Mouse (Mus musculus) G1E-ER4 (cell line): ENCODE results near the gene Ikzf1. TPM values are rescaled to one million over a fixed set of nuclear protein-coding genes. Genes with fewer than 3 reads are reported as not detected.

Source experiments
- GATA1 ChIP-seq: IDR thresholded peaks from one replicate; pipeline ENCODE4 v1.8.0; 2012; ENCODE audit warnings: low read length, inconsistent platforms
- polyA plus RNA-seq: library from polyadenylated mRNA; stranded (reverse); fragments of >175 nt; gene quantifications from 2 replicates; pipeline ENCODE4 v1.2.3, GENCODE M21; 2012

Gene Ikzf1
- polyA plus RNA-seq, 1 experiment = 216 TPM

GRCm38 (mm10) chr11:11766105-11766504 is 81.3 kb downstream of the Ikzf1 start:
- TF ChIP-seq GATA1 = no peak

DNA sequence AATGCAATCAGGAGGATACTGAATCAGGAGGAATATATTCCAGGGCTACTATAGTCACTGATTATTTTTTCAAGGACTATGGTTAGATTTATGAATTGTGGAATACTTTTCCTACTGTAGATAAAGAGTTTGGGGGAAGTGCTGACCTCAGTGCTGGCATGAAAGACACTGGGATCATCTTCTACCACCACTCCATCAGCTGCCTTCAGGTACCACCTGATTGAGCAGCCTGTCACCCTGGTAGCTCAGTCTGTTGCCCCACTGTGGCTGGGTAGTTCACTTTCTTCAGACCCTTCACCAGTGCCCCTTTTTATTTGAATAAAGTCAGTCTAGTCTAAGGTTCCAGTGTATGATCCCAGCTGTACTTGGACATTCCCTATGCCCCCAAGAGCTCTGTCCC is 81.9 kb downstream of the Ikzf1 start:
- TF ChIP-seq GATA1 = no peak

GRCm38 (mm10) chr11:11768057-11768456 is 83.3 kb downstream of the Ikzf1 start:
- no peak for TF ChIP-seq GATA1

GRCm38 (mm10) chr11:11769281-11769680 is 84.5 kb downstream of the Ikzf1 start:
- no peak for TF ChIP-seq GATA1

DNA sequence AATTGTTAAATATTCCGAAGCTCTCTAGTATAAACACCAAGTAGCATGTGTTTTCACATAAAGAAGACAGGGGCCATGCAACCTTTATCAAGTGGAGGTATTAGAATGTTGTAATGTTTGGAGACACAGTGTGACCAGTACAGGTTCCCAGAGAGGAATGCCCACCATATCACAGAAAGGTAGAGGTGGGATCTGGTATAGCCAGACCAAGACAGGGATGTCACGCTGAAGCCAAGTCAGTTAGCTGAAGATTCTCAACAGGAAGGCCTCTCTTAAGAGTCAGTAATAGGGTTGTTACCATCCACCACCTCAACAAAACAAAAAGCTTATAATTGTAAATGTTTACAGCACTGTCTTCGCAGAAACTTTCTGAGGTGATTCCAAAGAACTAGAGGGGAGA is 85.9 kb downstream of the Ikzf1 start:
- TF ChIP-seq GATA1 = no peak

- TF ChIP-seq GATA1 = no peak
These were observed 87.4 kb downstream of the Ikzf1 start for GRCm38 (mm10) chr11:11772196-11772595.

GRCm38 (mm10) chr11:11774384-11774783 is 89.6 kb downstream of the Ikzf1 start:
- TF ChIP-seq GATA1 = no peak

GRCm38 (mm10) chr11:11774893-11775292 is 90.1 kb downstream of the Ikzf1 start:
- TF ChIP-seq GATA1 = no peak

DNA sequence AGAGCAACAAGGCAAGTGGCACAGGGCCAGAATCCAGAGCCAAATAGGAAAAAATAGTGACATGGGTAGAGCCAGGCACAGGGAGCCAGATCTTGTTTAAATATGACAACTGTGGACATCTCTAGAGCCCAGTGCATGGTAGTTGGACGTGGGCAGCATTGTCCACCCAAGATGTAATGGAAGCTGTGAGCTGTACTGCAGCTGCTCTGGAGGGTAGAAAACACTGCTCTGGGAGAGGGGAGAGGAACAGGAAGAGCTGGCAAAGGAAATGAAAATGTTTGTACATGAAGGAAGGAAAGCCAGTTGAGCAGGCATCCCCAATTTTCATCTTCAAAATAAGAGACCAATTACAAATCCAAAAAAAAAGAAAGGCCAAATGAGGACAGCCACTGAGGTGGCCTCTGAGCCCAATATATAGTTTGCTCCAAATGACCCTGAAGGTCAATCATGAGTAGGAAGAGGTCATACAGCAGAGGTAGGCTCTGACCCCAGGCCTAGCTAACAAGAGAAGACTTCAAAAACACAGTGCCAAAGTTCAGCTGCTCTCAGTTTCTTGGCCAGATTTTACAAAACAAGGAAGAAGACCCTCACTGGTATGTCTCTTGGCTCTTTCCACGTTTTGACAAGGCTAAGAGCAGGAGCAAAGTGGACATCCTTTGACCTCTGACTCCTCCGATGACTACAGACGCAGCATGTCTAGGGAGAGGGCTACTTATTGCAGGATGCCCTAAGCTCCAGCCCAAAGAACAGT is 91.4 kb downstream of the Ikzf1 start:
- TF ChIP-seq GATA1 = no peak

GRCm38 (mm10) chr11:11776822-11777174 is 92.0 kb downstream of the Ikzf1 start:
- no peak for TF ChIP-seq GATA1

DNA sequence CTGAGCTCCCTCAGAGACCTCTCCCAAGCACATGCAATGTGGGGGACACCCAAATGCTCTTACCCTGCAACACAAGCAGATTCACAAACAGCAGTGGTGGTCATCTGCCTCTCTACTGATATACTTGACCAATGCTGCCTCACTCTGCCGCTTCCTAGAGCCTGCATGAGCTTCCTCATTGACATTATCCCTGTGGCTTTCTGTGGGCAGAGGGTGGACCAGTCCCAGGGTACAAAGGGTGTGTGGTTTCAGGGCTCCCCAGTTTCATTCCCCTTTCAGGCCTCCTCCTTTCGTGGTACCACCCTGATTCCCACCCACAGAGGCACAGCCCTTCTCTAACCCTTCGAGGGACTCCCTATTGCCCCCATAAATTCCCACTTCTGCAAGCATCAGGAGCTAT is 92.4 kb downstream of the Ikzf1 start:
- TF ChIP-seq GATA1 = no peak

DNA sequence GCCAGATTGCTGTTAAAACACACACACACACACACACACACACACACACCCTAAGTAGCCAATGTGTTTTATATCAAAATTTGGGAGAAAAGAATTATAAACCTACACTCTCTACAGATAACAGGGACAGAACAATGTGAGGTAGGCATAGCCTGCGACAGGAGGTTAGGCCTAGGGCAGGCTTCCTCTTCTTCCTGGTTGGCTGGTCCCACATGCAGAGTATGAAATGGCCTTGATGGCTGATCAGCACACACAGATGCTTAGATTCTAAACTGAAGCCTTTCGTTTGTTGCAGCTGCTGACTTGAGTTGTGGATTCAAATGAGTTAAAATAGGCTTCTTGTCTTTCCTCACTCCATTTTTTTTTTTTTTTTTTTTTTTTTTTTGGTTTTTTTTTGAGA is 93.0 kb downstream of the Ikzf1 start:
- TF ChIP-seq GATA1 = no peak

DNA sequence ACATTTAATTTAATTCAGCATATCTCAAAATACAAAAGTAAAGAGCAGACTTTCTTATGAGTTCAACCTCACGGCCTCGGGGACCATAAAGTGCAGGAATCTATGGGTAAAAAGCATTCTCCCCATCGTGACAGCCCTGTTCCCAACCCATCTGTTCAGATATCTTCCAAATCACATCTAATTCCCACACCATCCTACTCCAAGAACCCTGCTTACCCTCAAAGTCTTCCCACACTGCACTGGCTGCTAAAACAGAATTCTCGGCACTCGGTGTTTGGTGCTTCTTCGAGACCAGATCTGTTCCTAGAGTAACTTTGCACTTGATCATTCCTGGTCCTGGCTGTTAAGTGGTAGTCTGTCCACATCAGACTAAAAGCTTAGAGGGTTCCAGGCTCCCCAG is 93.5 kb downstream of the Ikzf1 start:
- no peak for TF ChIP-seq GATA1

DNA sequence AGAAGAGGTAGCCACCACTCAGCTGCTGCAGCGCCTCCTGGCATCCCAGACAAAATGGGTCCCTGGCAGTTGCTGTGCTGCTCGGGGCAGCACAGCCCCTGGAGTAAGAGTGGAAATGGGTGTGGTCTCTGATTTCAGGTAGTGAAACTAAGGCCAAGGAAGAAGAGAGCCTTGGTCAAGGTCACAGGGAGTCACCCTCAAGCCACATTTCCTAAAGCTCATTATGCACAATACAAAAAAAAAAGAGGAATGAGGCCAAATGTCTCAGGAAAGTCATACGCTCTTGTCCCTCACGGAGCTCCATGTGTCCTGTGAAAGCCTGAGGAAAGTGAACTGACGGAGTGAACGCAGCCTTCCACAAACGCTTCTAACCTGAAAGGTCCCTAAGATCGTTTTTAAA is 96.9 kb downstream of the Ikzf1 start:
- no peak for TF ChIP-seq GATA1

GRCm38 (mm10) chr11:11785457-11785856 is 100.7 kb downstream of the Ikzf1 start:
- no peak for TF ChIP-seq GATA1

- TF ChIP-seq GATA1 = no peak
These were observed 103.7 kb downstream of the Ikzf1 start for GRCm38 (mm10) chr11:11788521-11788974.

GRCm38 (mm10) chr11:11794626-11795025 is 109.8 kb downstream of the Ikzf1 start:
- no peak for TF ChIP-seq GATA1

- no peak for TF ChIP-seq GATA1
These were observed 113.9 kb downstream of the Ikzf1 start for GRCm38 (mm10) chr11:11798690-11799089.
